Mouse (Mus musculus): ENCODE data around the gene Mup16.

Mup16 gene

DNA sequence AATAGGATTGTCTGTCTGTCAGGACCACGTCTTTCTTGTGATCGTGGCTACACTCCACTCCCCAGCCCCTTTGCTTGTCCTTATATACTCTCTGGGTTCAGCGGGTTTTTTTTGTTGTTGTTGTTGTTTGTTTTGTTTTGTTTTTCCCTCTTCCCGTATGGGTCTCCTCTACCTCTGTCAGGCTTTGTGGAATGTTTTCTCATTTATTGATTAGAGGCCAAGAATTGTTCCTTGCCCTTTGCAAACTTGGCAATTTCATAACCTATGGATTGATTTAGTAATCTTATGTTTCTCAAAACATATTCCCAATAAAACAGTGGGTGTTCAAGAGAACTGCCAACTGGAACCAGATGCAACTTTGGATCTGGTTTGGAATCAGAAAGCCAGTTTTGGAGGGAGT lies at the start of gene Mup16:
Gene Mup16, minus strand, starts transcription at position 101 of the 400 bp plus-strand sequence.
- 69% methylated on average over 2 of the region's 4 CpGs for WGBS

GRCm38 (mm10) chr4:61555887-61556286 lies 36.6 kb upstream of the Mup16 start:
- WGBS, result 51% methylated on average over 2 of the region's 2 CpGs
